Mouse (Mus musculus): ENCODE data around the gene Spint5. TPM values are rescaled to one million over a fixed set of nuclear protein-coding genes. Genes with fewer than 3 reads are reported as not detected.
A peak's percentile ranks its signal among the peaks of the same experiment; 100 is the strongest.

Spint5 gene
- not detected in 2 replicates for polyA plus RNA-seq (2015; fragmentation: Nextera tagmentation; extraction: Ambion mirVana)

DNA sequence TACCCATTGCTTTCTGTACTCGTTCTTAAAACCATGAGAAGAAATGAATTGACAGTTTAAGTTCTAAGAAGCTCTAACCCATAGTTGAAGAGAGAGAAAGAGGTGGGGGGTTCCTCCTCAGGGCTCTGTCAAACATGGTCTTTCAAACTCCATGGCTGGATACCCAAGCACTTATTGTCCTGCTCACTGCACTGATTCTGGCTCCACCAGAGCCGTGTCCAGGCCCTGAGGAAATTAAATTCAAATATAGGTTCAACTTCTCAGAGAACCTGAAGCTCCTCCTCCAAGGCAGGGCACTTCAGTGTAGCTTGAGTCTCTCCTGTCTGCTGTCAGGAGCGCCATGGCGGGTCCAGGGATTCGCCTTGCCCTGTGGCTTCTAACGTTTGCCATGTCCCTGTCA lies at the start of gene Spint5:
TSS of gene Spint5 (plus strand) at position 301 of the 400 bp plus-strand sequence.
- Histone ChIP-seq H3K36me3 (no peaks in the 10 kb centered on the region), H3K4me1 (no peaks in the 10 kb centered on the region), H3K9me3 (replicated peaks) (no peaks in the 10 kb centered on the region), H3K27me3 (no peaks in the 10 kb centered on the region), H3K27ac (no peak within 1 kb of the TSS), H3K9ac (no peak within 1 kb of the TSS), H3K4me3 (replicated peaks) (no peak within 1 kb of the TSS), H3K4me2 (no peak within 1 kb of the TSS)
- no peak for ATAC-seq (replicated peaks; ENCODE audit: low FRiP score)
- 81% methylated on average over 6 of the region's 6 CpGs for WGBS

DNA sequence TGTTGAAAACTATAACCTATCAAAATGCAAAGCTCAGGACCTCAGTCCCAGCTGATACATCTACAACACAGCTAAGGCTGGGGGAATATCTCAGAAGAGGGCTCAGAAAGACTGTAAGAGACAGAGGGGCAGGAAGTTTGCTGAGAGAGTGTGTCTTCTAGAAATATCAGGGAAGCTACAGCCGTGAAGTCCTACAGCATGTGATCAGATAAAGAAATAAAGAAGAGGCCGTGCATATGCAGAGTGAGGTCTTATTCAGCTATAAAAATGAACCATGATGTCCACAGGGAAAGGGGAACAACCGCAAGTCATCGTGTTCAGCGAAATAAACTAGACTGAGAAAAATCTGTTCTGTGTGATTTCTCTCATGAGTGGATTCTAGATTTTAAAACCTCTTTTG lies 44.8 kb upstream of the Spint5 start:
- Histone ChIP-seq H3K9me3 (replicated peaks) (no peaks in the 10 kb centered on the region), H3K4me1 (0 out of 2 replicates have a peak, but pooled peaks cover 6% of the 10 kb centered on the region), H3K27ac (no peak overlapping the region), H3K36me3 (no peaks in the 10 kb centered on the region), H3K9ac (no peak overlapping the region), H3K4me3 (replicated peaks) (no peak overlapping the region), H3K4me2 (no peak overlapping the region), H3K27me3 (no peaks in the 10 kb centered on the region)
- ATAC-seq (replicated peaks; ENCODE audit: low FRiP score) = no peak
- WGBS = 73% methylated on average over 5 of the region's 5 CpGs

DNA sequence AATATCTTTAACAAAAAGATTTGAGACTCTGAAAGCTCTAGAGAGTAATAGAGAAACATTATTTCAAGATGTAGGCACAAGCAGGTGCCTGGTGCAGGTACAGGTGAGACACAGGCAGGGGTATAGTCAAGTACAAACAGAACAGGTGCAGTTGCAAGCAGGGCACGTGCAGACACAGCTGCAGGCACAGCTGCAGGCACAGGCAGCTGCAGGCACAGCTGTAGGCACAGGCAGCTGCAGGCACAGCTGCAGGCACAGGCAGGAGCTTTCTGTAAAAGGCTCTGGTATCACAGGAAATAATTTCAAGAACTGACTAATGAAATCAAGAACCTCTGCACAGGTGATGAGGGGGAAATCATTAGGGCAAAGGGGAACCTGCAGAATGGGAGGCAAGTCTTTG lies 44.2 kb upstream of the Spint5 start:
- Histone ChIP-seq H3K36me3 (no peaks in the 10 kb centered on the region), H3K4me3 (replicated peaks) (no peak overlapping the region), H3K9me3 (replicated peaks) (no peaks in the 10 kb centered on the region), H3K27me3 (no peaks in the 10 kb centered on the region), H3K9ac (no peak overlapping the region), H3K4me2 (no peak overlapping the region), H3K27ac (no peak overlapping the region), H3K4me1 (0 out of 2 replicates have a peak, but pooled peaks cover 6% of the 10 kb centered on the region)
- WGBS = 41% methylated on average over 1 of the region's 1 CpGs
- no peak for ATAC-seq (replicated peaks; ENCODE audit: low FRiP score)

DNA sequence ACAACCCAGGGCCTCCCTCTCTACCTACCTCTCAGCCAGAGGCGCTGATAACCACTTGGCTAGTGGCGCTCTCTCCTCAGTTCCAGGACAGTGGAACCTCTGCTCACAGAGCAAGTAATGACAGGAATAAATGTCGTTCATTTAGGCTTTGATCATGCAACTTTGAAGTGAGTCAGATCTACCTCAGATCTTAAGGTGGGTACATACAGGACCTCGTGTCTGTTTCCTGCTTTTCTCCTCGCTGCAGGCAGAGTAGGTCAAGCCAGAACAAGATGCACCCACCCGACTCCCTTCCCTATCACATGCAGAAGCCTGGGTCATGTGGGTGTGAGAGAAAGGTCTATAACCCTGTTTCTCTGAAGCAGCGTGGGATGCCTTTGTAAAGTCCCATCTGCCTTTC lies 41.1 kb upstream of the Spint5 start, which contains the start of gene Wfdc11:
TSS of gene Wfdc11 (minus strand) at position 101 of the 400 bp plus-strand sequence.
- no peak for ATAC-seq (replicated peaks; ENCODE audit: low FRiP score)
- WGBS = 67% methylated on average over 7 of the region's 7 CpGs
- peaks cover 13% of the 10 kb centered on the region for H3K4me1 ChIP-seq
- no peaks in the 10 kb centered on the region for H3K9me3 ChIP-seq (replicated peaks)
- H3K27ac ChIP-seq = no peak within 1 kb of the TSS
- no peak within 1 kb of the TSS for H3K4me3 ChIP-seq (replicated peaks)
- H3K27me3 ChIP-seq = no peaks in the 10 kb centered on the region
- H3K9ac ChIP-seq = no peak within 1 kb of the TSS
- no peak within 1 kb of the TSS for H3K4me2 ChIP-seq
- no peaks in the 10 kb centered on the region for H3K36me3 ChIP-seq

DNA sequence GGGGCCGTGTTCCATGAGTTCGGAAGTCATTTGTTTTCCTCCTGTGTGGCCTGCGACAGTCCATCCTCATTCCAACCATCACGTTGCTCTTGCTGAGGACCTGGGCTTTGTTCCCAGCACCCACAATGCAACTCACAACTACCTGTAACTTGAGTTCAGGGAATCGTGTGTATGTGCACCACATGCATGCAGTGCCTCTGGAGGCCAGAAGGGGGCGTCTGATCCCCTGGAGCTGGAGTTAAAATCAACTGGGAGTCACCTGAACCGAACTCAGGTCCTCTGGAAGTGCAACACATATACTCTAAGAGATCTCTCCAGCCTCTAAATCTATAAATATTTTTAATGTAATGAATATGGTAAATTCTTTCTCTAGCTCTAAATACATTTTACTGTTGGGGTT lies 39.0 kb upstream of the Spint5 start:
- no peaks in the 10 kb centered on the region for H3K27me3 ChIP-seq
- H3K4me1 ChIP-seq = peaks cover 18% of the 10 kb centered on the region
- H3K4me3 ChIP-seq (replicated peaks) = no peak overlapping the region
- no peak overlapping the region for H3K9ac ChIP-seq
- H3K27ac ChIP-seq = no peak overlapping the region
- no peaks in the 10 kb centered on the region for H3K36me3 ChIP-seq
- no peak overlapping the region for H3K4me2 ChIP-seq
- no peak for ATAC-seq (replicated peaks; ENCODE audit: low FRiP score)
- 80% methylated on average over 7 of the region's 7 CpGs for WGBS
- no peaks in the 10 kb centered on the region for H3K9me3 ChIP-seq (replicated peaks)

GRCm38 (mm10) chr2:164676916-164677685 lies 38.0 kb upstream of the Spint5 start:
- ATAC-seq (replicated peaks; ENCODE audit: low FRiP score) = no peak
- Histone ChIP-seq H3K27ac (no peak overlapping the region), H3K36me3 (no peaks in the 10 kb centered on the region), H3K4me2 (no peak overlapping the region), H3K27me3 (no peaks in the 10 kb centered on the region), H3K4me3 (replicated peaks) (no peak overlapping the region), H3K9me3 (replicated peaks) (no peaks in the 10 kb centered on the region), H3K9ac (no peak overlapping the region), H3K4me1 (peaks cover 18% of the 10 kb centered on the region)
- WGBS = 67% methylated on average over 16 of the region's 16 CpGs

DNA sequence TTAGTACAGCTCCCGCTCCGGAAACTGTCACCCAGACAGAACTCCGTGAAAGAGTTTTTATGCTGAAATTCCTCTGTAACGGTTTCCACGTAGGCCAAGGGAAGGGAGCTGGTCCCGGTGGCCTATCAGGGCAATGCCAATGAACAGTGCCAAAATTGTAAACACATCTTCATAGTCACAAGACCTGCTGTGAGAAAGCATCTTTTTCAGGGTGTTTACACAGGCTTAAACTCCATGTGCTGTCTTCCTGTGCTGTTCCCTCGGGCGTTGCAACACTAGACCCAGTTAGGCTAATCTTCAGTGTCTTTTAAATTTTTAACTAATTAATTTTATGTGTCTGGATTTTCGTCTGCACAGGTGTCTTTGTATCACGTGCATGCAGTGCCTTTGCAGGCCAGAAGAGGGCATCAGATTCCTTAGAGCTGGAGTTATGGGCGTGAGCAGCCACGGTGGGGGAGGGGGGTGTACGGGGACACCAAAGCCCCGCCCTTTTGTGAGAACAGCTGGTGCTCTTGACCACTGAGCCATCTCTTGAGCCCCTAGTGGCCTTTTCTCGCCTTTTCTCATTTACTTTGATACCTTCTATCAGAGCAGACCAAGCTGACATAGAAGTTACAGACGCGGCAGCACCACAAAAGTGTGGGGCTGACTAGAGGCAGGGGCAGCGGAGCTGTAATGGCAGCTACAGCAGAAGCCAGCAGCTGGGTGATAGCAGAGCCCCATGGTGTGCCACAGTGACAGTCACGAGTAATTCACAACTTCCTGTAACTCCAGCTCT lies 36.1 kb upstream of the Spint5 start:
- H3K36me3 ChIP-seq = no peaks in the 10 kb centered on the region
- H3K27me3 ChIP-seq = no peaks in the 10 kb centered on the region
- 16% methylated on average over 19 of the region's 19 CpGs for WGBS
- H3K27ac ChIP-seq = 0 out of 2 replicates have a peak overlapping the region, but pooled peaks have one; percentile 15
- ATAC-seq (replicated peaks; ENCODE audit: low FRiP score) = peak; percentile 80
- H3K9me3 ChIP-seq (replicated peaks) = no peaks in the 10 kb centered on the region
- peak overlapping the region; percentile 60 for H3K4me2 ChIP-seq
- peaks cover 18% of the 10 kb centered on the region for H3K4me1 ChIP-seq
- 0 out of 2 replicates have a peak overlapping the region, but pooled peaks have one; percentile 19 for H3K9ac ChIP-seq
- peak overlapping the region; percentile 35 for H3K4me3 ChIP-seq (replicated peaks)

DNA sequence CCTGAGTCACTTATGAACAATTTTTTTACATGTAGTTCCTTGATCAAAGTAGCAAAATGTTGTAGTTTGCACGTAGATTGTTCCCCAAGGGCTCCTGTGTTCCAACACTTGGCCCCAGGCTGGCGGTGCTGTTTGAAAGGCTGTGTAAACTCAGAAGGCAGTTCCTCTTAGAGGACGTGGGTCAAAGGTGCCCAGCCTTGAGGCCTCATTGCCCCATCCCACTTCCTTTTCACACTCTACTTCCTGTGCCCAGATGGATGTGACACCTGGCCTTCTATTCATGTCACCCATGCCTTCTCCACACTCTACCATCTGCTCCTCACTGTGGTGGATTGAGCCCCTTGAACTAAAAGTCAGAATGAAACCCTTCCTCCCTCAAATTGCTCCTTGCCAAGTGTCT lies 35.2 kb upstream of the Spint5 start:
- no peak overlapping the region for H3K4me3 ChIP-seq (replicated peaks)
- 19% methylated on average over 3 of the region's 3 CpGs for WGBS
- H3K36me3 ChIP-seq = no peaks in the 10 kb centered on the region
- H3K27ac ChIP-seq = no peak overlapping the region
- no peaks in the 10 kb centered on the region for H3K27me3 ChIP-seq
- peaks cover 12% of the 10 kb centered on the region for H3K4me1 ChIP-seq
- H3K9ac ChIP-seq = no peak overlapping the region
- no peak for ATAC-seq (replicated peaks; ENCODE audit: low FRiP score)
- H3K4me2 ChIP-seq = no peak overlapping the region
- no peaks in the 10 kb centered on the region for H3K9me3 ChIP-seq (replicated peaks)

- H3K27ac ChIP-seq = no peak within 1 kb of the TSS
- no peaks in the 10 kb centered on the region for H3K27me3 ChIP-seq
- no peak within 1 kb of the TSS for H3K4me2 ChIP-seq
- 56% methylated on average over 3 of the region's 3 CpGs for WGBS
- no peaks in the 10 kb centered on the region for H3K9me3 ChIP-seq (replicated peaks)
- H3K4me3 ChIP-seq (replicated peaks) = no peak within 1 kb of the TSS
- H3K9ac ChIP-seq = no peak within 1 kb of the TSS
- ATAC-seq (replicated peaks; ENCODE audit: low FRiP score) = no peak
- H3K4me1 ChIP-seq = no peaks in the 10 kb centered on the region
- no peaks in the 10 kb centered on the region for H3K36me3 ChIP-seq
Measured at GRCm38 (mm10) chr2:164684807-164685206, 30.3 kb upstream of the Spint5 start, which contains the start of gene Wfdc13. Wfdc13 (plus strand) TSS chr2:164685107.

DNA sequence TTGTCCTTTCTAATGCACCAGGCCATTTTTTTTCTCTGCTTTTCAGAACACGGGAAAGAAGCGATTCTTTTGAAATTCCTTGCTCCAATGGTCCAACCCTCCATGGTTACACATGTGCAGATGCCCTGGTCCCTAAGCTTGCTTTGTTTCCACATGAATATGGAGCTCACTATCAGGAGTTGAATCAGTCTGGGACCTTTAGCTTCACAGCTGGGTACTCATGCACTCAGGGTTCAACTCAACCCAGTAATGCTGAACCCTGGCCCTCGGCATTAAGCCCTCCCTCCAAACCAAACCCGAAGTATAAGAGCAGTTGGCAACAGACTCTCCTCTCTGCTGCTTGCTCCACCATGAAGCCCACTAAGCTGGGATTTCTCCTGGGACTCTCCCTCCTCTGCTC lies 16.9 kb upstream of the Spint5 start, which contains the start of gene Spint4:
TSS of gene Spint4 (plus strand) at position 301 of the 400 bp plus-strand sequence.
- H3K9ac ChIP-seq = no peak within 1 kb of the TSS
- no peak within 1 kb of the TSS for H3K4me3 ChIP-seq (replicated peaks)
- no peak for ATAC-seq (replicated peaks; ENCODE audit: low FRiP score)
- H3K36me3 ChIP-seq = no peaks in the 10 kb centered on the region
- no peak within 1 kb of the TSS for H3K27ac ChIP-seq
- H3K9me3 ChIP-seq (replicated peaks) = no peaks in the 10 kb centered on the region
- H3K27me3 ChIP-seq = no peaks in the 10 kb centered on the region
- H3K4me2 ChIP-seq = no peak within 1 kb of the TSS
- H3K4me1 ChIP-seq = no peaks in the 10 kb centered on the region
- 65% methylated on average over 4 of the region's 4 CpGs for WGBS

GRCm38 (mm10) chr2:164700959-164701358 lies 14.1 kb upstream of the Spint5 start:
- 69% methylated on average over 5 of the region's 5 CpGs for whole genome bisulfite sequencing
- ATAC-seq (replicated peaks; ENCODE audit: low FRiP score) = no peak

GRCm38 (mm10) chr2:164701761-164702160 lies 13.3 kb upstream of the Spint5 start:
- H3K4me2 ChIP-seq = no peak overlapping the region
- 88% methylated on average over 5 of the region's 5 CpGs for WGBS
- H3K27me3 ChIP-seq = no peaks in the 10 kb centered on the region
- no peaks in the 10 kb centered on the region; the same call in 1 of the 2 replicates for H3K9me3 ChIP-seq (replicated peaks)
- no peaks in the 10 kb centered on the region for H3K4me1 ChIP-seq
- H3K4me3 ChIP-seq (replicated peaks) = no peak overlapping the region
- H3K36me3 ChIP-seq = no peaks in the 10 kb centered on the region
- no peak for ATAC-seq (replicated peaks; ENCODE audit: low FRiP score)
- no peak overlapping the region for H3K27ac ChIP-seq
- no peak overlapping the region for H3K9ac ChIP-seq

More at GRCm38 (mm10) chr2:164700959-164701358, 14.1 kb upstream of the Spint5 start:
- Histone ChIP-seq H3K9ac (no peak overlapping the region), H3K36me3 (no peaks in the 10 kb centered on the region), H3K4me3 (replicated peaks) (no peak overlapping the region), H3K27me3 (no peaks in the 10 kb centered on the region), H3K4me1 (no peaks in the 10 kb centered on the region), H3K4me2 (no peak overlapping the region), H3K27ac (no peak overlapping the region), H3K9me3 (replicated peaks) (no peaks in the 10 kb centered on the region; the same call in 1 of the 2 replicates)
